In the genomic region with DNA sequence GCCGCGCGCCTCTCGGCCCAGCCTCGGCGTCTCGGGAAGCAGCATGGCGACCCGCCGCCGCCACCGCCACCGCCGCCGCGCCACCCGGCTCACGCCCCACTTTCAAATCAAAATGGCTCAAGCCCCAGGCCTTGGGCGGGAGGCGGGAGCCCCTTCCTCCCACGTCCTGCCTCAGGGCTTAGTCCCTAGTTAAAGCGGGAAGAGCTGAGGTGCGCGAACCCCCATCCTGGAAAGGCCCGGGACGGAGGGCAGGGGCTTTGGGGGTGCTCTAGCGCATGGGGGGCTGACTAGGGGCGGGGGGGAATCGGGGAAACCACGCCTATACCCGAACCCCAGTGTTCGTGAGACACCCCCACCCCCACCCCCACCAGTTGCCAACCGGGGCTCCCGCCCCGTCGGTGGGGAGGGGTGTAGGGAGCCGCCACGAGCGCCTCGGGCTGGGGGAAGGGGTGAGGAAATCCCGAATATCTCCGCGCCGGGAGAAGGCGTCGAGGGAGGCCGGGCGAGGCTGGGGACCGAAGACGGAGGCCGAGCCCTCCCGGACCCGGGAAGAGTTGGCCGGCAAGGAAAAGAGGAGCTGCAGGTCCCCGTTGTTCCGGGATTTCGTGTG, we compare ENCODE assay signal across 8 mouse cellular contexts. TPM values are rescaled to one million over a fixed set of nuclear protein-coding genes. Genes with fewer than 3 reads are reported as not detected.
A peak's percentile ranks its signal among the peaks of the same experiment; 100 is the strongest.
DNase-seq lines count a peak whose midpoint lies in the region; ATAC-seq and TF ChIP-seq lines count a peak whose summit lies in the region.

No protein-coding gene starts in this region.

- DNase-seq in kidney, postnatal 0 days (ENCODE audit: low spot score), result peak; percentile 42
- DNase-seq in kidney, adult 8-10 months, result no peak
- peak; percentile 67 for DNase-seq in ZHBTc4 (ENCODE audit: low read depth, low spot score)
- DNase-seq in limb, embryonic 14.5 days (ENCODE audit: low spot score), result peak; percentile 29
- no peak for DNase-seq in spleen, postnatal 10 days (ENCODE audit: low spot score in 2 of 2)
- no peak for DNase-seq in T-cell, adult 2 months (ENCODE audit: low spot score)

- peaks cover 16% of the 10 kb centered on the region; the same call in 1 of the 2 replicates for H3K27me3 ChIP-seq in kidney, postnatal 0 days (ENCODE audit: insufficient read depth, low read length)
- H3K27me3 ChIP-seq in forebrain, embryonic 15.5 days, result no peaks in the 10 kb centered on the region
- H3K27me3 ChIP-seq in limb, embryonic 14.5 days (ENCODE audit: control insufficient read depth, insufficient read depth, low read length), result no peaks in the 10 kb centered on the region
- H3K27me3 ChIP-seq in stomach, embryonic 14.5 days (ENCODE audit: control insufficient read depth, insufficient read depth, low read length), result no peaks in the 10 kb centered on the region

- H3K36me3 ChIP-seq in kidney, postnatal 0 days (ENCODE audit: insufficient read depth, low read length), result no peaks in the 10 kb centered on the region
- no peaks in the 10 kb centered on the region for H3K36me3 ChIP-seq in forebrain, embryonic 15.5 days
- peaks cover 7% of the 10 kb centered on the region; the same call in 1 of the 2 replicates for H3K36me3 ChIP-seq in limb, embryonic 14.5 days (ENCODE audit: control insufficient read depth, insufficient read depth, low read length)
- no peaks in the 10 kb centered on the region for H3K36me3 ChIP-seq in stomach, embryonic 14.5 days (ENCODE audit: control insufficient read depth, insufficient read depth, low read length)

- TF ChIP-seq CTCF in kidney, postnatal 0 days (IDR thresholded peaks at IDR 0.05; ENCODE audit: low read depth), result no peak

- no peak for TF ChIP-seq POLR2A in limb, embryonic 14.5 days (IDR thresholded peaks at IDR 0.05; ENCODE audit: borderline replicate concordance, extremely low read depth, insufficient read depth, insufficient read length)

- peak; percentile 45 for ATAC-seq in kidney, postnatal 0 days (replicated peaks; ENCODE audit: low FRiP score, low read depth)
- ATAC-seq in forebrain, embryonic 15.5 days (replicated peaks), result peak; percentile 26
- ATAC-seq in limb, embryonic 14.5 days (ENCODE audit: low FRiP score, low read depth), result 0 out of 2 replicates have a peak, but pooled peaks have one; percentile 7
- 0 out of 2 replicates have a peak, but pooled peaks have one; percentile 3 for ATAC-seq in stomach, embryonic 14.5 days (ENCODE audit: insufficient number of reproducible peaks, insufficient read depth, low FRiP score, low read depth)

- peak overlapping the region; percentile 87 for H3K9ac ChIP-seq in kidney, postnatal 0 days (ENCODE audit: low read depth, low read length)
- H3K9ac ChIP-seq in forebrain, embryonic 15.5 days (replicated peaks), result peak overlapping the region; percentile 64
- H3K9ac ChIP-seq in limb, embryonic 14.5 days (ENCODE audit: low read depth, low read length, severe bottlenecking), result peak overlapping the region; percentile 95
- peak overlapping the region; percentile 95 for H3K9ac ChIP-seq in stomach, embryonic 14.5 days (replicated peaks; ENCODE audit: low read depth, low read length)

- H3K9me3 ChIP-seq in kidney, postnatal 0 days (replicated peaks; ENCODE audit: low read length), result no peaks in the 10 kb centered on the region
- H3K9me3 ChIP-seq in forebrain, embryonic 15.5 days, result no peaks in the 10 kb centered on the region
- no peaks in the 10 kb centered on the region for H3K9me3 ChIP-seq in limb, embryonic 14.5 days (ENCODE audit: control insufficient read depth, low read length)
- H3K9me3 ChIP-seq in stomach, embryonic 14.5 days (ENCODE audit: control insufficient read depth, low read depth, low read length), result no peaks in the 10 kb centered on the region

- peak overlapping the region; percentile 88 for H3K4me3 ChIP-seq in kidney, postnatal 0 days (replicated peaks; ENCODE audit: low read depth, low read length)
- peak overlapping the region; percentile 74 for H3K4me3 ChIP-seq in forebrain, embryonic 15.5 days
- peak overlapping the region; percentile 89 for H3K4me3 ChIP-seq in limb, embryonic 14.5 days (replicated peaks; ENCODE audit: low read length)
- H3K4me3 ChIP-seq in stomach, embryonic 14.5 days (ENCODE audit: low read depth, low read length), result peak overlapping the region; percentile 62

- peak overlapping the region; percentile 94 for H3K4me2 ChIP-seq in kidney, postnatal 0 days (ENCODE audit: low read length)
- peak overlapping the region; percentile 82 for H3K4me2 ChIP-seq in forebrain, embryonic 15.5 days (replicated peaks)
- peak overlapping the region; percentile 86 for H3K4me2 ChIP-seq in limb, embryonic 14.5 days (replicated peaks; ENCODE audit: low read depth, low read length, severe bottlenecking)
- H3K4me2 ChIP-seq in stomach, embryonic 14.5 days (replicated peaks; ENCODE audit: low read depth, low read length), result peak overlapping the region; percentile 94

- peak overlapping the region; percentile 89 for H3K27ac ChIP-seq in kidney, postnatal 0 days
- peak overlapping the region; percentile 97 for H3K27ac ChIP-seq in forebrain, embryonic 15.5 days (replicated peaks)
- peak overlapping the region; percentile 96 for H3K27ac ChIP-seq in limb, embryonic 14.5 days (replicated peaks; ENCODE audit: low read depth, low read length)
- H3K27ac ChIP-seq in stomach, embryonic 14.5 days (ENCODE audit: low read length), result peak overlapping the region; percentile 95

- H3K4me1 ChIP-seq in kidney, postnatal 0 days (replicated peaks; ENCODE audit: insufficient read depth, low read length), result peaks cover 29% of the 10 kb centered on the region
- peaks cover 42% of the 10 kb centered on the region for H3K4me1 ChIP-seq in forebrain, embryonic 15.5 days
- peaks cover 32% of the 10 kb centered on the region for H3K4me1 ChIP-seq in limb, embryonic 14.5 days (ENCODE audit: control insufficient read depth, insufficient read depth, low read length)
- peaks cover 26% of the 10 kb centered on the region for H3K4me1 ChIP-seq in stomach, embryonic 14.5 days (ENCODE audit: control insufficient read depth, insufficient read depth, low read length)

- under 1% methylated on average over 51 of the region's 57 CpGs for whole genome bisulfite sequencing in kidney, postnatal 0 days
- under 1% methylated on average over 55 of the region's 57 CpGs for WGBS in forebrain, embryonic 15.5 days
- 0% methylated on average over 32 of the region's 57 CpGs for WGBS in limb, embryonic 14.5 days
- under 1% methylated on average over 57 of the region's 57 CpGs for WGBS in stomach, embryonic 14.5 days

RNA-seq across cellular contexts. Expression of gene Igf2bp1, which starts 0.8 kb away (rescaled TPM):
- polyA plus RNA-seq in kidney, postnatal 0 days (2015; fragmentation: Nextera tagmentation; extraction: Ambion mirVana), result 14.9 and 20.5 TPM in 2 replicates
- 22.0 and 27.1 TPM in 2 replicates for polyA plus RNA-seq in forebrain, embryonic 15.5 days (2015; fragmentation: Nextera tagmentation; extraction: Ambion mirVana)
- 22.4 and 22.8 TPM in 2 replicates for polyA plus RNA-seq in limb, embryonic 14.5 days (2012; rRNA removed)
- polyA plus RNA-seq in limb, embryonic 14.5 days (2014; fragmentation: Nextera tagmentation; extraction: Ambion mirVana), result 26.7 and 35.7 TPM in 2 replicates
- polyA plus RNA-seq in stomach, embryonic 14.5 days (2014; fragmentation: Nextera tagmentation; extraction: Ambion mirVana), result 24.9 and 28.5 TPM in 2 replicates

RNA-seq across cellular contexts. Expression of gene Gip, which starts 19.4 kb away (rescaled TPM):
- polyA plus RNA-seq in kidney, postnatal 0 days (2015; fragmentation: Nextera tagmentation; extraction: Ambion mirVana), result not detected in 2 replicates
- polyA plus RNA-seq in forebrain, embryonic 15.5 days (2015; fragmentation: Nextera tagmentation; extraction: Ambion mirVana), result not detected in 2 replicates
- polyA plus RNA-seq in limb, embryonic 14.5 days (2012; rRNA removed), result 0.18 TPM in 1 of 2 replicates, not detected in the other
- polyA plus RNA-seq in limb, embryonic 14.5 days (2014; fragmentation: Nextera tagmentation; extraction: Ambion mirVana), result not detected in 2 replicates
- 1.1 TPM in 1 of 2 replicates, not detected in the other for polyA plus RNA-seq in stomach, embryonic 14.5 days (2014; fragmentation: Nextera tagmentation; extraction: Ambion mirVana)

RNA-seq across cellular contexts. Expression of gene Snf8, which starts 29.8 kb away (rescaled TPM):
- polyA plus RNA-seq in kidney, postnatal 0 days (2015; fragmentation: Nextera tagmentation; extraction: Ambion mirVana), result 85.8 and 90.6 TPM in 2 replicates
- 136 and 142 TPM in 2 replicates for polyA plus RNA-seq in forebrain, embryonic 15.5 days (2015; fragmentation: Nextera tagmentation; extraction: Ambion mirVana)
- polyA plus RNA-seq in limb, embryonic 14.5 days (2012; rRNA removed), result 30.5 and 41.6 TPM in 2 replicates
- 39.4 and 40.0 TPM in 2 replicates for polyA plus RNA-seq in limb, embryonic 14.5 days (2014; fragmentation: Nextera tagmentation; extraction: Ambion mirVana)
- polyA plus RNA-seq in stomach, embryonic 14.5 days (2014; fragmentation: Nextera tagmentation; extraction: Ambion mirVana), result 34.6 and 35.5 TPM in 2 replicates

Comparison
In these comparisons a context has a peak if more than half of its experiments do, and no peak if none do; other contexts are left out.
1. DNase-seq: peak in kidney, postnatal 0 days (single experiment), ZHBTc4 (single experiment) and limb, embryonic 14.5 days (single experiment); none in kidney, adult 8-10 months (0 of 2), spleen, postnatal 10 days (0 of 2) and T-cell, adult 2 months (single experiment).
2. Peak in every context shown above with its lines, with median percentiles within 50 percentile points of each other: ATAC-seq, H3K27ac ChIP-seq, H3K4me2 ChIP-seq, H3K4me3 ChIP-seq and H3K9ac ChIP-seq.